In genomic region chr2:31267447-31267846, GRCm38 (mm10) we compare ENCODE assay signal across 8 mouse cellular contexts. TPM values are rescaled to one million over a fixed set of nuclear protein-coding genes. Genes with fewer than 3 reads are reported as not detected.
A peak's percentile ranks its signal among the peaks of the same experiment; 100 is the strongest.
DNase-seq lines count a peak whose midpoint lies in the region; ATAC-seq and TF ChIP-seq lines count a peak whose summit lies in the region.
"Had no signal": no experiment of that assay in that cellular context is flagged by ENCODE, and none has a peak within 500 bp of the region (broad histone marks: within the 10 kb centered on the region; RNA-seq: fewer than 3 reads in every experiment).

No protein-coding gene starts in this region.

- WGBS in kidney, embryonic 14.5 days: 20% methylated on average over 6 of the region's 6 CpGs
- 48% methylated on average over 6 of the region's 6 CpGs for WGBS in kidney, adult 2 months
- 27% methylated on average over 6 of the region's 6 CpGs for WGBS in hindbrain, embryonic 10.5 days
- 30% methylated on average over 6 of the region's 6 CpGs for WGBS in neural tube, embryonic 12.5 days

- DNase-seq in kidney, adult 2 months: no peak
- peak; percentile 41 for DNase-seq in embryo, embryonic 10.5 days (ENCODE audit: low spot score)
- no peak for DNase-seq in hindbrain, embryonic 10.5 days (ENCODE audit: low spot score)
- DNase-seq in spleen, postnatal 36 days (ENCODE audit: low spot score in 2 of 2): no peak
- DNase-seq in thymus, postnatal 10 days (ENCODE audit: low spot score in 2 of 2): no peak
- DNase-seq: lung, embryonic 14.5 days had no signal

- no peak for TF ChIP-seq CTCF in kidney, adult 2 months (conservative IDR thresholded peaks at IDR 0.05; ENCODE audit: insufficient read depth, insufficient read length, low read depth, low read length)

- TF ChIP-seq POLR2A in kidney, adult 2 months (IDR thresholded peaks at IDR 0.05; ENCODE audit: low read depth, low read length): no peak

- H3K36me3 ChIP-seq in kidney, embryonic 14.5 days (ENCODE audit: control insufficient read depth, insufficient read depth, low read length): no peaks in the 10 kb centered on the region
- H3K36me3 ChIP-seq in kidney, adult 2 months (ENCODE audit: control insufficient read depth, insufficient read depth, low read length): no peaks in the 10 kb centered on the region
- H3K36me3 ChIP-seq in hindbrain, embryonic 10.5 days: peaks cover 14% of the 10 kb centered on the region; the same call in 1 of the 2 replicates
- H3K36me3 ChIP-seq in neural tube, embryonic 12.5 days: no peaks in the 10 kb centered on the region; the same call in none of the 2 replicates

- peaks cover 56% of the 10 kb centered on the region for H3K4me1 ChIP-seq in kidney, embryonic 14.5 days (ENCODE audit: control insufficient read depth, insufficient read depth, low read length)
- no peaks in the 10 kb centered on the region for H3K4me1 ChIP-seq in kidney, adult 2 months (ENCODE audit: control insufficient read depth, insufficient read depth, low read length)
- H3K4me1 ChIP-seq in hindbrain, embryonic 10.5 days (replicated peaks): peaks cover 70% of the 10 kb centered on the region
- peaks cover 67% of the 10 kb centered on the region for H3K4me1 ChIP-seq in neural tube, embryonic 12.5 days

- no peaks in the 10 kb centered on the region for H3K27me3 ChIP-seq in kidney, embryonic 14.5 days (ENCODE audit: control insufficient read depth, insufficient read depth, low read length)
- H3K27me3 ChIP-seq in kidney, adult 2 months (replicated peaks; ENCODE audit: control insufficient read depth, insufficient read depth, low read length): no peaks in the 10 kb centered on the region
- H3K27me3 ChIP-seq in hindbrain, embryonic 10.5 days (ENCODE audit: insufficient read depth, poor library complexity, severe bottlenecking): no peaks in the 10 kb centered on the region
- H3K27me3 ChIP-seq in neural tube, embryonic 12.5 days (replicated peaks): no peaks in the 10 kb centered on the region

- no peak overlapping the region for H3K9ac ChIP-seq in kidney, embryonic 14.5 days (ENCODE audit: low read depth, low read length)
- no peak overlapping the region for H3K9ac ChIP-seq in neural tube, embryonic 12.5 days
- H3K9ac ChIP-seq: lung, embryonic 14.5 days had no signal

- no peaks in the 10 kb centered on the region for H3K9me3 ChIP-seq in kidney, embryonic 14.5 days (ENCODE audit: control insufficient read depth, low read length)
- no peaks in the 10 kb centered on the region for H3K9me3 ChIP-seq in hindbrain, embryonic 10.5 days
- H3K9me3 ChIP-seq in neural tube, embryonic 12.5 days: no peaks in the 10 kb centered on the region

- H3K27ac ChIP-seq in kidney, embryonic 14.5 days (ENCODE audit: low read depth, low read length): peak overlapping the region; percentile 91
- H3K27ac ChIP-seq in kidney, adult 2 months (ENCODE audit: insufficient read depth, low read depth, low read length): no peak overlapping the region
- H3K27ac ChIP-seq in hindbrain, embryonic 10.5 days: peak overlapping the region; percentile 77
- H3K27ac ChIP-seq in neural tube, embryonic 12.5 days: peak overlapping the region; percentile 10; the same call in 1 of the 2 replicates

- H3K4me2 ChIP-seq in kidney, embryonic 14.5 days (replicated peaks; ENCODE audit: low read depth, low read length): no peak overlapping the region
- 0 out of 2 replicates have a peak overlapping the region, but pooled peaks have one; percentile 16 for H3K4me2 ChIP-seq in neural tube, embryonic 12.5 days (replicated peaks)
- H3K4me2 ChIP-seq: lung, embryonic 14.5 days had no signal

- no peak overlapping the region for H3K4me3 ChIP-seq in kidney, embryonic 14.5 days (ENCODE audit: low read length)
- H3K4me3 ChIP-seq in kidney, adult 2 months (ENCODE audit: insufficient read depth, low read depth, low read length): no peak overlapping the region
- H3K4me3 ChIP-seq in hindbrain, embryonic 10.5 days: no peak overlapping the region
- no peak overlapping the region for H3K4me3 ChIP-seq in neural tube, embryonic 12.5 days

- peak; percentile 84 for ATAC-seq in kidney, embryonic 14.5 days (ENCODE audit: low FRiP score, low TSS enrichment)
- peak; percentile 59; the same call in 1 of the 2 replicates for ATAC-seq in neural tube, embryonic 12.5 days (ENCODE audit: low FRiP score, low read depth)

RNA-seq across cellular contexts. Expression of gene Ncs1, which starts 21.8 kb away (rescaled TPM):
- 34.5 and 57.0 TPM in 2 replicates for polyA plus RNA-seq in kidney, embryonic 14.5 days (2014; fragmentation: Nextera tagmentation; extraction: Ambion mirVana)
- 3.5 and 3.9 TPM in 2 replicates for polyA plus RNA-seq in kidney, adult 2 months (2012; rRNA removed)
- polyA plus RNA-seq in hindbrain, embryonic 10.5 days (2016; fragmentation: Nextera tagmentation; extraction: Ambion mirVana): 49.7 and 65.9 TPM in 2 replicates
- polyA plus RNA-seq in neural tube, embryonic 12.5 days (2016; fragmentation: Nextera tagmentation; extraction: Ambion mirVana): 106 and 108 TPM in 2 replicates

RNA-seq across cellular contexts. Expression of gene Hmcn2, which starts 46.8 kb away (rescaled TPM):
- 0.10 TPM in 1 of 2 replicates, not detected in the other for polyA plus RNA-seq in kidney, embryonic 14.5 days (2014; fragmentation: Nextera tagmentation; extraction: Ambion mirVana)
- 14.3 and 16.4 TPM in 2 replicates for polyA plus RNA-seq in kidney, adult 2 months (2012; rRNA removed)
- polyA plus RNA-seq in hindbrain, embryonic 10.5 days (2016; fragmentation: Nextera tagmentation; extraction: Ambion mirVana): 0.21 TPM in 1 of 2 replicates, not detected in the other
- 0.15 TPM in 2 replicates for polyA plus RNA-seq in neural tube, embryonic 12.5 days (2016; fragmentation: Nextera tagmentation; extraction: Ambion mirVana)

Comparison
In these comparisons a context has a peak if more than half of its experiments do, and no peak if none do; other contexts are left out.
1. RNA of gene Hmcn2, which starts 46.8 kb away (polyA plus RNA-seq): 14.3 to 16.4 TPM in kidney, adult 2 months; 0.15 TPM in neural tube, embryonic 12.5 days, 0.21 TPM in hindbrain, embryonic 10.5 days and 0.10 TPM in kidney, embryonic 14.5 days; every median in the first group is over 10 times any median in the second.